Mouse (Mus musculus): ENCODE data around the gene Wdr20. TPM values are rescaled to one million over a fixed set of nuclear protein-coding genes. Genes with fewer than 3 reads are reported as not detected.
"Not testable (repeated sequence)": the region's sequence is repeated elsewhere in the genome, so short reads cannot be mapped to it uniquely, and the experiment has no call there.

Wdr20 gene
- polyA plus RNA-seq, 1 experiment from 2014 or later = 21.6 TPM

GRCm38 (mm10) chr12:110703682-110704081 lies 34.1 kb upstream of the Wdr20 start:
- H3K9me3 ChIP-seq (ENCODE audit: control insufficient read depth, low read length) = no peaks in the 10 kb centered on the region
- no peak overlapping the region for H3K27ac ChIP-seq (replicated peaks; ENCODE audit: low read depth, low read length)
- no peak for ATAC-seq (ENCODE audit: insufficient number of reproducible peaks, low FRiP score, low TSS enrichment, low read depth)
- no peak overlapping the region for H3K9ac ChIP-seq (ENCODE audit: low read length)
- DNase-seq (ENCODE audit: low spot score) = no peak
- no peaks in the 10 kb centered on the region for H3K36me3 ChIP-seq (ENCODE audit: control insufficient read depth, insufficient read depth, low read length)
- H3K4me3 ChIP-seq (ENCODE audit: low read depth, low read length) = no peak overlapping the region
- H3K27me3 ChIP-seq (ENCODE audit: control insufficient read depth, insufficient read depth, low read length) = no peaks in the 10 kb centered on the region
- peaks cover 4% of the 10 kb centered on the region; the same call in 1 of the 2 replicates for H3K4me1 ChIP-seq (ENCODE audit: control insufficient read depth, insufficient read depth, low read length)
- 67% methylated on average over 7 of the region's 7 CpGs for WGBS
- no peak overlapping the region for H3K4me2 ChIP-seq (ENCODE audit: low read depth, severe bottlenecking)

- not testable (repeated sequence) for ATAC-seq (ENCODE audit: insufficient number of reproducible peaks, low FRiP score, low TSS enrichment, low read depth)
These were observed 32.3 kb upstream of the Wdr20 start for GRCm38 (mm10) chr12:110705419-110705818.

GRCm38 (mm10) chr12:110706337-110707231 lies 31.2 kb upstream of the Wdr20 start:
- Histone ChIP-seq H3K4me1 (ENCODE audit: control insufficient read depth, insufficient read depth, low read length) (no peaks in the 10 kb centered on the region), H3K27ac (replicated peaks; ENCODE audit: low read depth, low read length) (no peak overlapping the region), H3K36me3 (ENCODE audit: control insufficient read depth, insufficient read depth, low read length) (no peaks in the 10 kb centered on the region), H3K9me3 (ENCODE audit: control insufficient read depth, low read length) (no peaks in the 10 kb centered on the region), H3K4me2 (ENCODE audit: low read depth, severe bottlenecking) (peak overlapping the region; percentile 40), H3K27me3 (ENCODE audit: control insufficient read depth, insufficient read depth, low read length) (no peaks in the 10 kb centered on the region), H3K4me3 (ENCODE audit: low read depth, low read length) (peak overlapping the region; percentile 16), H3K9ac (ENCODE audit: low read length) (0 out of 2 replicates have a peak overlapping the region, but pooled peaks have one; percentile 30)
- DNase-seq (ENCODE audit: low spot score) = peak; percentile 68
- no peak for ATAC-seq (ENCODE audit: insufficient number of reproducible peaks, low FRiP score, low TSS enrichment, low read depth)
- 1% methylated on average over 27 of the region's 27 CpGs for WGBS

More at GRCm38 (mm10) chr12:110705419-110705818, 32.3 kb upstream of the Wdr20 start:
- H3K9ac ChIP-seq (ENCODE audit: low read length); H3K36me3 ChIP-seq (ENCODE audit: control insufficient read depth, insufficient read depth, low read length); H3K27me3 ChIP-seq (ENCODE audit: control insufficient read depth, insufficient read depth, low read length); H3K4me3 ChIP-seq (ENCODE audit: low read depth, low read length); H3K9me3 ChIP-seq (ENCODE audit: control insufficient read depth, low read length); H3K4me2 ChIP-seq (ENCODE audit: low read depth, severe bottlenecking); H3K27ac ChIP-seq (replicated peaks; ENCODE audit: low read depth, low read length); DNase-seq (ENCODE audit: low spot score); H3K4me1 ChIP-seq (ENCODE audit: control insufficient read depth, insufficient read depth, low read length): not testable (repeated sequence)
- 82% methylated on average over 4 of the region's 4 CpGs for WGBS

GRCm38 (mm10) chr12:110707451-110707850 lies 30.3 kb upstream of the Wdr20 start:
- no peak overlapping the region; the same call in 1 of the 2 replicates for H3K4me2 ChIP-seq (ENCODE audit: low read depth, severe bottlenecking)
- ATAC-seq (ENCODE audit: insufficient number of reproducible peaks, low FRiP score, low TSS enrichment, low read depth) (no peak), DNase-seq (ENCODE audit: low spot score) (no peak)
- H3K9me3 ChIP-seq (ENCODE audit: control insufficient read depth, low read length) = no peaks in the 10 kb centered on the region
- H3K36me3 ChIP-seq (ENCODE audit: control insufficient read depth, insufficient read depth, low read length) = no peaks in the 10 kb centered on the region
- H3K4me3 ChIP-seq (ENCODE audit: low read depth, low read length) = no peak overlapping the region
- H3K9ac ChIP-seq (ENCODE audit: low read length) = no peak overlapping the region
- WGBS = 80% methylated on average over 7 of the region's 7 CpGs
- no peak overlapping the region for H3K27ac ChIP-seq (replicated peaks; ENCODE audit: low read depth, low read length)
- no peaks in the 10 kb centered on the region for H3K27me3 ChIP-seq (ENCODE audit: control insufficient read depth, insufficient read depth, low read length)
- H3K4me1 ChIP-seq (ENCODE audit: control insufficient read depth, insufficient read depth, low read length) = no peaks in the 10 kb centered on the region

- no peak for DNase-seq (ENCODE audit: low spot score)
- Histone ChIP-seq H3K4me2 (ENCODE audit: low read depth, severe bottlenecking) (no peak overlapping the region), H3K27me3 (ENCODE audit: control insufficient read depth, insufficient read depth, low read length) (no peaks in the 10 kb centered on the region), H3K27ac (replicated peaks; ENCODE audit: low read depth, low read length) (no peak overlapping the region), H3K4me1 (ENCODE audit: control insufficient read depth, insufficient read depth, low read length) (no peaks in the 10 kb centered on the region), H3K9me3 (ENCODE audit: control insufficient read depth, low read length) (no peaks in the 10 kb centered on the region), H3K9ac (ENCODE audit: low read length) (no peak overlapping the region), H3K4me3 (ENCODE audit: low read depth, low read length) (no peak overlapping the region), H3K36me3 (ENCODE audit: control insufficient read depth, insufficient read depth, low read length) (no peaks in the 10 kb centered on the region)
- ATAC-seq (ENCODE audit: insufficient number of reproducible peaks, low FRiP score, low TSS enrichment, low read depth) = no peak
- WGBS = 75% methylated on average over 5 of the region's 5 CpGs
These were observed 26.5 kb upstream of the Wdr20 start for GRCm38 (mm10) chr12:110711270-110711669.

GRCm38 (mm10) chr12:110713784-110714183 lies 24.0 kb upstream of the Wdr20 start:
- Histone ChIP-seq H3K9ac (ENCODE audit: low read length) (no peak overlapping the region), H3K27me3 (ENCODE audit: control insufficient read depth, insufficient read depth, low read length) (no peaks in the 10 kb centered on the region), H3K4me2 (ENCODE audit: low read depth, severe bottlenecking) (no peak overlapping the region), H3K36me3 (ENCODE audit: control insufficient read depth, insufficient read depth, low read length) (no peaks in the 10 kb centered on the region), H3K9me3 (ENCODE audit: control insufficient read depth, low read length) (no peaks in the 10 kb centered on the region), H3K4me3 (ENCODE audit: low read depth, low read length) (no peak overlapping the region), H3K27ac (replicated peaks; ENCODE audit: low read depth, low read length) (no peak overlapping the region), H3K4me1 (ENCODE audit: control insufficient read depth, insufficient read depth, low read length) (no peaks in the 10 kb centered on the region)
- 95% methylated on average over 6 of the region's 6 CpGs for WGBS
- ATAC-seq (ENCODE audit: insufficient number of reproducible peaks, low FRiP score, low TSS enrichment, low read depth) (no peak), DNase-seq (ENCODE audit: low spot score) (no peak)

- H3K4me3 ChIP-seq (ENCODE audit: low read depth, low read length) = no peak overlapping the region
- no peaks in the 10 kb centered on the region for H3K27me3 ChIP-seq (ENCODE audit: control insufficient read depth, insufficient read depth, low read length)
- H3K27ac ChIP-seq (replicated peaks; ENCODE audit: low read depth, low read length) = no peak overlapping the region
- no peaks in the 10 kb centered on the region for H3K9me3 ChIP-seq (ENCODE audit: control insufficient read depth, low read length)
- no peak overlapping the region for H3K4me2 ChIP-seq (ENCODE audit: low read depth, severe bottlenecking)
- WGBS = 94% methylated on average over 6 of the region's 6 CpGs
- ATAC-seq (ENCODE audit: insufficient number of reproducible peaks, low FRiP score, low TSS enrichment, low read depth) = no peak
- no peak overlapping the region for H3K9ac ChIP-seq (ENCODE audit: low read length)
- no peaks in the 10 kb centered on the region for H3K36me3 ChIP-seq (ENCODE audit: control insufficient read depth, insufficient read depth, low read length)
- no peaks in the 10 kb centered on the region for H3K4me1 ChIP-seq (ENCODE audit: control insufficient read depth, insufficient read depth, low read length)
- DNase-seq (ENCODE audit: low spot score) = no peak
These were observed 23.5 kb upstream of the Wdr20 start for GRCm38 (mm10) chr12:110714215-110714614.

GRCm38 (mm10) chr12:110716004-110716403 lies 21.7 kb upstream of the Wdr20 start:
- Histone ChIP-seq H3K9me3 (ENCODE audit: control insufficient read depth, low read length) (no peaks in the 10 kb centered on the region), H3K4me2 (ENCODE audit: low read depth, severe bottlenecking) (no peak overlapping the region), H3K4me3 (ENCODE audit: low read depth, low read length) (no peak overlapping the region), H3K27ac (replicated peaks; ENCODE audit: low read depth, low read length) (no peak overlapping the region), H3K27me3 (ENCODE audit: control insufficient read depth, insufficient read depth, low read length) (no peaks in the 10 kb centered on the region), H3K9ac (ENCODE audit: low read length) (no peak overlapping the region), H3K36me3 (ENCODE audit: control insufficient read depth, insufficient read depth, low read length) (no peaks in the 10 kb centered on the region), H3K4me1 (ENCODE audit: control insufficient read depth, insufficient read depth, low read length) (no peaks in the 10 kb centered on the region)
- 16% methylated on average over 5 of the region's 5 CpGs for WGBS
- no peak for ATAC-seq (ENCODE audit: insufficient number of reproducible peaks, low FRiP score, low TSS enrichment, low read depth)
- DNase-seq (ENCODE audit: low spot score) = no peak

Data from limb, embryonic 11.5 days (tissue).